Mouse (Mus musculus): ENCODE measurements at regions not wholly inside any gene's neighbourhood (a gene's known extent, or its start where the extent isn't known, plus 50 kb on each side); places are given as distances from the start of the nearest gene placed in this dataset.

GRCm38 (mm10) chr7:121339942-121340341 lies 51.7 kb upstream of the Hs3st2 start:
- no peak for DNase-seq (ENCODE audit: low spot score in 2 of 2)
